Mouse (Mus musculus) embryo, embryonic 10 days (tissue): ENCODE results near the gene Jmjd6.

ENCODE experiments used
- DNase-seq: peaks from one replicate; pipeline ENCODE4 v3.0.0-alpha.2; 2015; ENCODE audit warnings: low spot score

The Jmjd6 gene

GRCm38 (mm10) chr11:116807116-116807515, 36.1 kb downstream of the Jmjd6 start:
- no peak for DNase-seq

DNA sequence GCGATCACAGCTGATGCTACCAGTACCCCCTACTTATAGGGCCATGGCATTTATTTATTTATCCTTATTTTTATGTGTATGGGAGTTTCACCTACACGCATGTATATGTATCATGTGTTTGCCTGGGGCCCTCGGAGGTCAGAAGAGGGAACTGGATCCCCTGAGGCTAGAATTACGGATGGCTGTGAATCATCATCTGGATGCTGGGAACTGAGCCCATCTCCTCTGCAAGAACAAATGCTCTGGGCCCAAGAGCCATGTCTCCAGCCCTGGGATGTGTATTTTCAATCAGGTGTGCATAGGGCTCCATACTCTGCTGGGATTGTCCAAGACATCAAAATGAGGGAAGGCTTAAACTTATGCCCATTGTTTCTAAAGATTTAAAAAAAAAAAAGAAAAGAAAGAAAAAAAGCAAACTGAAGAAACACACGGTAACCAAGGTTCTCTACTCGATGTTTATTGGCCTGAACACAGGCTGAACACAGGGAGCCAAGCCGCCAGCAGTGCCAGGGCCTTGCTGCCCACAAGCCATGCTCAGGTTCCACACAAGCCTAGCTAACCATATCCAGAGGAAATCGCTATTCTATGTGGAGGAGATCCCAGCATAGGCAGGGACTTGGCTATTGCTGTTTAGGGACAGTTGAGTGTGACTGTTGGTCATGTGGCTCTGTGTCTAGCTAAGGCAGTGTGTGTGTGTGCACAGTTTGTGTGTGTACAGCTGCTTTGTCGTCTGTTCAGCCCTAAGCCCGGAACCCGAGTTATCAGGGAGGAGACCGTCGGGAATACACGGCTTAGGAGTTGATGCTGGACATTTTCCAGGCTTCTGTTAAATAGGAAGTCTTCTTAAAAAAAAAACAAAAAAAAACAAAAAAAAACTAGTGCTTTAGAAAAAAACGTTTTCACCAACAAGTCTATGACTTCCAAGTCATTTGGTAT, 36.8 kb downstream of the Jmjd6 start:
- DNase-seq: no peak

DNA sequence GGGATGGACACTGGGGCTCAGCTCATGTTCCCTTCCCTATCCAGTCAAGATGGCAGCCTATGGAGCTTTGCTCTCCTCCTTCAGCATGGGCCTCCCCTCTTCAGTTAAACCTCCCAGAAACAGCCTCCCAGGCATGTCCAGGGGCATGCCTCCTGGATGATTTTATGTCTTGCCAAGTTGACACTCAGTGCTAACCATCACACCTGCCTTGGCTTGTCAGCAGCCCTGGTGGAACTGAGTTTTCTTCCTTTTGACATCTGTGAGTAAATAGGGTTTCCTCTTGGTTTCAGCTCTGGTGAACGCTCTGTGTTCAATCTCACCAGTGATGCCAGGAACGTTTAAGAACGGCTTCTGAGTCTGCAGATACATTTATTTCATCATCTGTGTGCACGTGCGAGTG, 40.5 kb downstream of the Jmjd6 start:
- DNase-seq: no peak

DNA sequence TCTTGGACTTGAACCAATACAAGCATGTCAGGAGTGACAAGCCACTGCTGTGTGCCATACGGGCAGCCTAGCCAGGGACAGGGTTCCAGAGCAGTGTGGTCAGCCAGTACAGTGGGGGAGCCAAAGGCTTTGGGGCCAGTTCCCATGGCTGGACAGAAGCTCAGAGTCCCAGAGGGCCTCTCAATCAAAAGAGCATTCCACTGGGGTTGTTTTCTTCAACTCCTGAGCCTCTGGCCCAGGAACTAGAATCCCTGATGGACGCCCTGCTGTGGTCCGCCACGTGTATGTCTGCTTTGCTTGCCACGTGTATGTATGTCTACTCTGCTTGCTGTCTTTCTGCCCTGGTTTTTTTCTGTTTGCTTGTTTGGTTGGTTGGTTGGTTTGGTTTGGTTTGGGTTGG, 42.1 kb downstream of the Jmjd6 start:
- DNase-seq: no peak

GRCm38 (mm10) chr11:116799364-116799763, 43.9 kb downstream of the Jmjd6 start:
- DNase-seq: no peak
